Mouse (Mus musculus): ENCODE data around the gene Tekt4. TPM values are rescaled to one million over a fixed set of nuclear protein-coding genes. Genes with fewer than 3 reads are reported as not detected.
A peak's percentile ranks its signal among the peaks of the same experiment; 100 is the strongest.

The Tekt4 gene
- polyA plus RNA-seq, 1 experiment from 2014 or later = 0.06 TPM

DNA sequence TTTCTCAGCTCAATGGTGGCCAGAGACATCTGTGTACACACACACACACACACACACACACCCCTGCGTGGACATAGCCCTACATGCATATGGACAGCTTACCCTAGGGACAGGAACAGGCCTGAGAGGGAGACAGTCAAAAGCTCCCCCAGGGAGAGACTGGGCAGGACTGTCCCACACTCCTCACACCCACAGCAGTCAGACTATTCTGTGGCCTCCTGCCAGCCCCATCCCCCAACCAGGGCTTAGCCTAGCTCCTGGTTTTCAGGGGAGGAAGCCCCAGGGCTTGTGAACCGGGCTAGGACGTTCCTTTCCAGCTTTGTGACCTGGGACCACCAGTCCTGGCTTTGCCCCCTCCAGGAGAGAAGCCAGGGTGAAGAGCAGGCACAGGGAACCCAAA lies 38.2 kb upstream of the Tekt4 start:
- peak; percentile 32 for ATAC-seq (ENCODE audit: low FRiP score, low TSS enrichment)

DNA sequence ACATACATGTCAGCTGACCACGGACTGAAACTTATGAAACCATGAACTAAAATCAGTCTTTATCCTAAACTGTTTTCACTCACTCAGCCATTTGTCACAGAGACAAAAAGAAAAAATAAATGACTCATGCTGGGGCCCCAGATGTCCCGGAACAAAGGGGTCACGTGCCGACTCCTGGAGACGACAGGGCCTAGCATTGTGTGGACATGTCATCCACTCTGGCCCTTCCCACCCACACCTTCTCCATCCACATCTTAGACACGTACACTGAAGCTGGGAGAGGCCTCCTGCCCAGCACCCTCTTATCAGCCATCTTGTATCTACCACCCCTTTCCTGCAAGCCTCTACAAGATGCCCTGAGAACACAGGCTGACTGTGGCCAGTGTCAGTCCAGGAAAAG lies 36.4 kb upstream of the Tekt4 start:
- H3K4me3 ChIP-seq (ENCODE audit: low read depth, low read length) = no peak overlapping the region
- ATAC-seq (ENCODE audit: low FRiP score, low TSS enrichment) (no peak), DNase-seq (ENCODE audit: low spot score) (no peak)
- H3K4me2 ChIP-seq (replicated peaks; ENCODE audit: low read depth) = no peak overlapping the region
- H3K9ac ChIP-seq (ENCODE audit: low read length) = no peak overlapping the region
- WGBS = 62% methylated on average over 6 of the region's 6 CpGs
- H3K27me3 ChIP-seq (ENCODE audit: control insufficient read depth, insufficient read depth, low read length) = no peaks in the 10 kb centered on the region
- TF ChIP-seq EP300 (optimal IDR thresholded peaks at IDR 0.05) (no peak), CTCF (IDR thresholded peaks at IDR 0.05; ENCODE audit: low read depth) (no peak)
- H3K36me3 ChIP-seq (ENCODE audit: control insufficient read depth, insufficient read depth, low read length) = no peaks in the 10 kb centered on the region
- no peaks in the 10 kb centered on the region for H3K9me3 ChIP-seq (ENCODE audit: control insufficient read depth, low read length)
- peaks cover 3% of the 10 kb centered on the region; the same call in 1 of the 2 replicates for H3K4me1 ChIP-seq (replicated peaks; ENCODE audit: control insufficient read depth, insufficient read depth)
- no peak overlapping the region for H3K27ac ChIP-seq (replicated peaks)

More for the DNA sequence above, 38.2 kb upstream of the Tekt4 start:
- Histone ChIP-seq H3K9ac (ENCODE audit: low read length) (no peak overlapping the region; the same call in 1 of the 2 replicates), H3K4me2 (replicated peaks; ENCODE audit: low read depth) (0 out of 2 replicates have a peak overlapping the region, but pooled peaks have one; percentile 8), H3K27me3 (ENCODE audit: control insufficient read depth, insufficient read depth, low read length) (no peaks in the 10 kb centered on the region), H3K9me3 (ENCODE audit: control insufficient read depth, low read length) (no peaks in the 10 kb centered on the region), H3K4me3 (ENCODE audit: low read depth, low read length) (no peak overlapping the region), H3K36me3 (ENCODE audit: control insufficient read depth, insufficient read depth, low read length) (no peaks in the 10 kb centered on the region), H3K27ac (replicated peaks) (peak overlapping the region; percentile 58), H3K4me1 (replicated peaks; ENCODE audit: control insufficient read depth, insufficient read depth) (peaks cover 3% of the 10 kb centered on the region; the same call in 1 of the 2 replicates)
- 15% methylated on average over 3 of the region's 3 CpGs for WGBS
- no peak for TF ChIP-seq CTCF (IDR thresholded peaks at IDR 0.05; ENCODE audit: low read depth)
- no peak for DNase-seq (ENCODE audit: low spot score)

DNA sequence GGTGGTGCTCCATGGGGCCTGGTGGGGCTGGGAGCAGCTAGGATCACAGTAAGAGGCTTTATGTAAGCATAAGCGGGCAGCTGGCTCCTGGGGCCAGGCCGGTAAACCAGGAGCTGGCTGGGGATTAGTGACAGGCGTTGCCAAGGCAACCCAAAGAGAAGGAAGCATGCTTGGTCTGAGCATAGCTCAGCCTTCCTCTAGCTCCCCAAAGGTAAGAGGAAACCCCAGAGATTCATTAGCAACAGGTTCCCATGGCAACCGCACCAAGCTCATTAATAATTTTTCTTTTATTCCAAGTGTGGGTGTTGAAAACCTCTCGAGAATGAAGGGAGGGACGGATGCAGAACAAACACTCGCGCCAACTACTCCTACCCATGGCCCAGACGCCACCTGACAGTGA lies 35.5 kb upstream of the Tekt4 start:
- H3K36me3 ChIP-seq (ENCODE audit: control insufficient read depth, insufficient read depth, low read length) = no peaks in the 10 kb centered on the region
- H3K9ac ChIP-seq (ENCODE audit: low read length) = no peak overlapping the region
- no peak overlapping the region for H3K4me2 ChIP-seq (replicated peaks; ENCODE audit: low read depth)
- TF ChIP-seq EP300 (optimal IDR thresholded peaks at IDR 0.05) (no peak), CTCF (IDR thresholded peaks at IDR 0.05; ENCODE audit: low read depth) (no peak)
- no peaks in the 10 kb centered on the region for H3K27me3 ChIP-seq (ENCODE audit: control insufficient read depth, insufficient read depth, low read length)
- no peak overlapping the region for H3K27ac ChIP-seq (replicated peaks)
- H3K4me3 ChIP-seq (ENCODE audit: low read depth, low read length) = no peak overlapping the region
- ATAC-seq (ENCODE audit: low FRiP score, low TSS enrichment) (no peak), DNase-seq (ENCODE audit: low spot score) (no peak)
- peaks cover 3% of the 10 kb centered on the region; the same call in 1 of the 2 replicates for H3K4me1 ChIP-seq (replicated peaks; ENCODE audit: control insufficient read depth, insufficient read depth)
- H3K9me3 ChIP-seq (ENCODE audit: control insufficient read depth, low read length) = no peaks in the 10 kb centered on the region
- WGBS = 33% methylated on average over 9 of the region's 9 CpGs

DNA sequence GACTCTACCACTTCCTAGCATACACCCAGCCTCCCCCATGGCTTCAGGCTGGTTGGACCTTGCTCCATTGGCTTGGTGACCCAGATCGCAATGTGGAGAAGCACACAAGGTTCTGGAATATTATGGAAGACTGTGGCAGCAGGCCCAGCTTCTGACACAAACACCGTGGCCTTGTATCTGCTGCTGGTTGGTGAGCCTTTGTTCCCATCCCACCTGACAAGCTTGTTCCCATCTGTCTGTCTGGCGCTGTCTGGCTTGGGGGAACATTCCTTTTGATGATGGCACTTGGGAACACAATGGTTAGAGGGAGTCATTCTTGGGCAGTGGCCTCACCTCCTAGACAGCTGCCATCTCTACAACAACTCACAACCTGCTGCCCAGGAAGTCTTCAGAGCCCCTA lies 33.4 kb upstream of the Tekt4 start:
- no peak overlapping the region for H3K27ac ChIP-seq (replicated peaks)
- no peak for DNase-seq (ENCODE audit: low spot score)
- WGBS = 84% methylated on average over 3 of the region's 3 CpGs
- TF ChIP-seq CTCF (IDR thresholded peaks at IDR 0.05; ENCODE audit: low read depth) = no peak
- TF ChIP-seq EP300 (optimal IDR thresholded peaks at IDR 0.05) = no peak
- ATAC-seq (ENCODE audit: low FRiP score, low TSS enrichment) = no peak
- H3K4me3 ChIP-seq (ENCODE audit: low read depth, low read length) = no peak overlapping the region
- H3K4me1 ChIP-seq (replicated peaks; ENCODE audit: control insufficient read depth, insufficient read depth) = peaks cover 4% of the 10 kb centered on the region; the same call in 1 of the 2 replicates
- H3K4me2 ChIP-seq (replicated peaks; ENCODE audit: low read depth) = no peak overlapping the region
- no peak overlapping the region for H3K9ac ChIP-seq (ENCODE audit: low read length)
- no peaks in the 10 kb centered on the region for H3K27me3 ChIP-seq (ENCODE audit: control insufficient read depth, insufficient read depth, low read length)
- no peaks in the 10 kb centered on the region for H3K9me3 ChIP-seq (ENCODE audit: control insufficient read depth, low read length)
- no peaks in the 10 kb centered on the region for H3K36me3 ChIP-seq (ENCODE audit: control insufficient read depth, insufficient read depth, low read length)

DNA sequence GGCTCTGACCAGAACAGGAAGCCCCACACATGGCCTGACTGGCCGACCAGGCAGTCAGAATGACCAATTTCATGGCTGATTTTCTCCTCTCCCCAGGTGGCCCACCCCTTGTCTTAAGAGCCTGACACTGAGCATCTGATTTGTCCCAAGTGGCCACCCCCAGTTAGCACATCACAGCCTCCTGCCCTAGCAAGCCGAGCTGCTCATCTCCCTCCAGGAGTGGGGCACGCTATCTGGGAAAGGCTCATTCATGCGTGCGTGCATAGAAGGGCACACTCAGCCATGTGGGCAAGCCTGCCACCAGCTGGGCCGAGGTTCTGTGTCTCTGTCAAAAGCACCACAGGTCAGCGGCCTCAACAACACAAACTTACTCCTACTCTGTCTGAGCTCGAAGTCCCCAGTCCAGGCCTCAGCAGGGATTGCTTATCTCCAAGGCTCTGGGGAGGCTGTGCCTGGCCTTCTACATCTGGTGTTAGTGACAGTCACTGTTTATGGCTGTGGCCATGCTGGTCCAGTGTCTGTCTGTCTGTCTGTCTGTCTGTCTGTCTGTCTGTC lies 29.8 kb upstream of the Tekt4 start:
- H3K27me3 ChIP-seq (ENCODE audit: control insufficient read depth, insufficient read depth, low read length) = no peaks in the 10 kb centered on the region
- H3K27ac ChIP-seq (replicated peaks) = no peak overlapping the region
- ATAC-seq (ENCODE audit: low FRiP score, low TSS enrichment) = no peak
- 68% methylated on average over 8 of the region's 8 CpGs for WGBS
- no peak overlapping the region for H3K9ac ChIP-seq (ENCODE audit: low read length)
- H3K36me3 ChIP-seq (ENCODE audit: control insufficient read depth, insufficient read depth, low read length) = no peaks in the 10 kb centered on the region
- H3K4me1 ChIP-seq (replicated peaks; ENCODE audit: control insufficient read depth, insufficient read depth) = 0 out of 2 replicates have a peak, but pooled peaks cover 6% of the 10 kb centered on the region
- no peak for DNase-seq (ENCODE audit: low spot score)
- no peak overlapping the region for H3K4me2 ChIP-seq (replicated peaks; ENCODE audit: low read depth)
- TF ChIP-seq EP300 (optimal IDR thresholded peaks at IDR 0.05) (no peak), CTCF (IDR thresholded peaks at IDR 0.05; ENCODE audit: low read depth) (no peak)
- no peaks in the 10 kb centered on the region for H3K9me3 ChIP-seq (ENCODE audit: control insufficient read depth, low read length)
- no peak overlapping the region for H3K4me3 ChIP-seq (ENCODE audit: low read depth, low read length)

DNA sequence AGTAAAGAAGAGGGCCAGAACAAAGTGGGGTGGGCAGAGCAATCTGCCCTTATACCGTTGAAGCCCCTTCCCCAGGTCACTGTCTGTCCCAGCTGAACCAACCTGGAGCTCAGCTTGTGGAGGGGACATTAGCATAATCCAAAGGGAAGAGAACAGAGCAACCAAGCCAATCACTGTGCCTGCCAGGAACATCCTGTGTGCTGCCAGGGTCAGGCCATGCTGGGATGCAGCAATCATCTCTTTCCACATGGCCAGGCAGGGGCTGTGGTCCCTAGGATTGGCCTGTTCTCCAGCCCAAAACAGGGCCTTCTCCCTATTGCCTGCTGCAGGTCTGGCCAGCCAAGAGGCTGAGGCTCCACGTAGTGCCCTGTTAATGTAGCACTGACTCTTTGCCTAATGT lies 28.4 kb upstream of the Tekt4 start:
- Histone ChIP-seq H3K4me1 (replicated peaks; ENCODE audit: control insufficient read depth, insufficient read depth) (peaks cover 6% of the 10 kb centered on the region; the same call in 1 of the 2 replicates), H3K27me3 (ENCODE audit: control insufficient read depth, insufficient read depth, low read length) (no peaks in the 10 kb centered on the region), H3K4me3 (ENCODE audit: low read depth, low read length) (no peak overlapping the region), H3K9me3 (ENCODE audit: control insufficient read depth, low read length) (no peaks in the 10 kb centered on the region), H3K36me3 (ENCODE audit: control insufficient read depth, insufficient read depth, low read length) (no peaks in the 10 kb centered on the region), H3K4me2 (replicated peaks; ENCODE audit: low read depth) (no peak overlapping the region), H3K9ac (ENCODE audit: low read length) (no peak overlapping the region), H3K27ac (replicated peaks) (no peak overlapping the region)
- TF ChIP-seq EP300 (optimal IDR thresholded peaks at IDR 0.05) = no peak
- 53% methylated on average over 2 of the region's 2 CpGs for WGBS
- ATAC-seq (ENCODE audit: low FRiP score, low TSS enrichment) (no peak), DNase-seq (ENCODE audit: low spot score) (no peak)

Data from stomach, postnatal 0 days (tissue).